Mouse (Mus musculus): ENCODE measurements around the gene Ttc25.

Gene Ttc25

GRCm38 (mm10) chr11:100544832-100545745, at the start of gene Ttc25:
Ttc25 (plus strand) TSS chr11:100545607.
- peak; percentile 66 for DNase-seq (ENCODE audit: low read depth, low spot score)

DNA sequence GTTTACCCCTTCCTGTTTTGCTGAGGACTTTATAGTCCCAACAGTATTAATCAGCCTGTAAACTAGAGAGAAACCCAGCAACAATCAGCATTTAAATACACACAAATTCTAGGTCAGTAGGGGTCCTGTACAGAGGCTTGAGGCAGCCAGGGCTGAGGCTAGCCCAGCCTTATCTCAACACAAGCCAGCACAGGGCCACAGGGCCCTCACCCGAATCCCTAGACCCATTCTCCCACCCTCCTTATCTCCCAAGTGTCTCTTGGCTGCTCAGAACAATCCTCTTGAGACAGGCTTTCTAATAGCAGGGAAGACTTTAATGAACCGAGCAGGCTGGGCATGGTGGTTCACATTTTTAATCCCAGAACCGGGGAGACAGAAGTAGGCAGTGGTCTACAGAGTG, 45.2 kb upstream of the Ttc25 start:
- no peak for DNase-seq (ENCODE audit: low read depth, low spot score)

- DNase-seq (ENCODE audit: low read depth, low spot score), result no peak
Measured at GRCm38 (mm10) chr11:100500651-100501050, 44.8 kb upstream of the Ttc25 start.

- DNase-seq (ENCODE audit: low read depth, low spot score), result no peak
Measured at GRCm38 (mm10) chr11:100501321-100501720, 44.1 kb upstream of the Ttc25 start.

DNA sequence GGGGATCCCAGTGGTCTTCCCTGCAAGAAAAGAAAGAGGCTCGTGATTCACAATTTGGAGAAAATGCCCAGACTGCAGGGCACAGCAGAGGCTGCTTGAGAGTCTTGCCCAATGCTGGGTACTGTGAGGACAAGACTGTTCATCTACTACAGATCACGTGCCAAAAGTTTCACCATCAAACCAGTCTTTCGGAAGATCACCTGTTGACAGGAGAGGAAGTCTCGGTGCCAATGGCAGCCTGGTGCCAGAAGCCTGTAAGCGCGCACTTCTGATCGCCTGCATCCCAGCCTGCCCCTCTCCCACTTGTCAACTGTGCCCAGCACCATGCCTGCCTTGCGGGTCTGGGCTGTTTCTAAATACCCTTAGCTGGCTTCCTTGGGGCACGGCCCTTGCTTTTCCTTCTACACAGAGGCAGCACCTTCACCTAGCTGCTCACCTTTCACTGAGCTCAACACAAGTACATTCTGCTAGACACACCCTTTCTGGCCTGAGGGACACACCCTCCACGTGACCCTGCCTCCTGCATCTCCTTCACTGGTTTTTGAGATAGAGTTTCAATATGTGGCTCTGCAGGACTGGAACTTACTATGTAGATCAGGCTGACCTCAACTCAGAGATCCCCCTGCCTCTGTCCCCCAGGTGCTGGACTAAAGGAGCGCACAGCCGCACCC, 40.3 kb upstream of the Ttc25 start:
- no peak for DNase-seq (ENCODE audit: low read depth, low spot score)

- DNase-seq (ENCODE audit: low read depth, low spot score), result no peak
Measured at GRCm38 (mm10) chr11:100505997-100506396, 39.4 kb upstream of the Ttc25 start.

DNA sequence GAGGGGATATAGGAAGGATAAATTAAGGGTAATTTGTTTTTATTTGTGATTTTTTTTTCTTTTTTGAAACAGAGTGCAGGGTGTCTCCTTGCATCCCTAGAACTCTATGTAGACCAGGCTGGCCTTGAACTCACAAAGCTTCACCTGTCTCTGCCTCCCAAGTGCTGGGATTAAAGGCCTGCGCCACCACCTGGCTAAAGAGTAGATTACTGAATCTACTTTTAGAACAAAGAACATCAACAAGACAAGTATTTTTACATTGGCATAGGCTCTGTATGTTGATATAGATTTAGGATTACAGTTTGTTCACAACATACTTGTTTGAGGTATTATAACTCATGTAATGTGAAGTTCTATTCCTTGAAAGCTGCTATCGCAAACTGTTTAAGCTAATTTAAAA, 34.9 kb upstream of the Ttc25 start:
- no peak for DNase-seq (ENCODE audit: low read depth, low spot score)

DNA sequence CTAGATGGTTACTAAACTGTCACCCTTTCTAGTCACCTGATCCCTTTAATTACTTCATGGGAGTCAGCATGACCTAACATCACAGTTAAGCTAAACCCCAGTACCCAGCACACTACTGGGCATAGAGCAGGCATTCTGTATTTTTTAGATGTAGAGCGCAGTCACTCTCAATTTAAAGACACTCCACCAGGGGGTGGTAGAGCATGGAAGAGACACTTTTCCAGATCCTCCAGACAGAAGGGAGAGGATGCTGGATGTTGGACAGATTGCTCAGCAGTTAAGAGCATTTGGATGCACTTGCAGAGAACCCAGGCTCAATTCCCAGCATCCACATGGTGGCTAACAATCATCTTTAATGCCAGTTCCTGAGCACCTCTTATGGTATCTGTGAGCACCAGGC, 33.0 kb upstream of the Ttc25 start:
- no peak for DNase-seq (ENCODE audit: low read depth, low spot score)

GRCm38 (mm10) chr11:100513716-100514115, 31.7 kb upstream of the Ttc25 start:
- no peak for DNase-seq (ENCODE audit: low read depth, low spot score)

DNA sequence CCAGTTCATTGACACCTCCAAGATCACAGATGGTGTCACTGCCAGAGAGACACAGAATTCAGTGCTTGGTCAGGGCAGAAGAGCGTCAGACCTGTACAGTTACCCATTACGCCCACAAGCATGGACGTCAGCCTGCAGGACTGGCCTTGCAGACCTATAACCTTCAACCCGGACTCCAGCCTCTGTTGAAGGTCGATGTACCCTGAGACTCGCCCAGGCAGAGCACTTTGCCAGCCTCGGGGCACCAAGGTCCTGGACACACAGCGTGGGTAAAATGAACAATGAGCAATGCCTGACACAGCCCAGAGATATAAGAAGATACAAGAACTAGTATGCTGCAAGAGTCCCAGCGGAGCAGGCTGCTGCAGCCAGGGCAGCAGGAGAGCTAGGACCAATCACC, 30.3 kb upstream of the Ttc25 start:
- DNase-seq (ENCODE audit: low read depth, low spot score), result no peak

DNA sequence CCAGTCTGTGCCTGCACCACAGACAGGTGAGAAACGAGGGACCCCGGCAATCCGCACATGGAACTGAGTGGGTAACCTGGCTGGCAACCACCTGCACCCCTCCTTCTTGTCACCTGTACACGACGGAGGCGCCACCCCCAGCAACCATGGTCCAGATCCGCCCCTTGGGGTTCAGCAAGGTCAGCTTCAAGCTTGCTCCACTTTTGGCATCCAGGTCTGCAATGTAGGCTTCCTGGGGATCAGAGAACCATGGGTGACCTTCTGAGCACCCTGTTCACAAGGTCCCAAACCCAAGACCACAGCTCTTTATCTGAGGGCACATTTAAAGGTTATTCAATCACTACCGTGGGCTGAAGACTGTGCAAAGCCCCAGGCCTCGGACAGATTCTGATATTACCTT, 29.6 kb upstream of the Ttc25 start:
- no peak for DNase-seq (ENCODE audit: low read depth, low spot score)

- DNase-seq (ENCODE audit: low read depth, low spot score), result no peak
Measured at GRCm38 (mm10) chr11:100516291-100516690, 29.1 kb upstream of the Ttc25 start.

DNA sequence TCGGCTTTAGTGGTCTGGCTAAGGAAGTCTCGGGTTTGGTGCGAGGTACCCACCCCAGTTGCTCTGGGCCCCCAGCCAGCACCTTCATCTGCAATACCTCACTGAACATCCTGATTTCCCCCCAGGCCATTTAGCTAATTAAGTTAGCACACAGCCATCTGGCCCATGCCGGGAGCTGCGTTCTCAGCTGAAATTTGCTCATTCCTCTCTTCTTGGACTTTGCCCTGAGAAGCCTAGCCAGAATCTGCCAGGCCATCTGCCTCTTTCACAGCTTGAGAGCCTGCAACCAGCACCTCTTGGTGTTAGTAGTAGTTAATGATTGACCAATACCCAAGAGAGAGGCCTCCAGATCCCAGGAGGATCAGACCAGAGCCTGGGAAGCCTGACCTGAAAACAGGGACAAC, 27.2 kb upstream of the Ttc25 start:
- no peak for DNase-seq (ENCODE audit: low read depth, low spot score)

GRCm38 (mm10) chr11:100519188-100519587, 26.2 kb upstream of the Ttc25 start:
- DNase-seq (ENCODE audit: low read depth, low spot score), result no peak

GRCm38 (mm10) chr11:100520838-100521237, 24.6 kb upstream of the Ttc25 start:
- DNase-seq (ENCODE audit: low read depth, low spot score), result no peak

- no peak for DNase-seq (ENCODE audit: low read depth, low spot score)
Measured at GRCm38 (mm10) chr11:100524358-100524757, 21.0 kb upstream of the Ttc25 start.

- no peak for DNase-seq (ENCODE audit: low read depth, low spot score)
Measured at GRCm38 (mm10) chr11:100524987-100525630, 20.3 kb upstream of the Ttc25 start.

GRCm38 (mm10) chr11:100526052-100526816, 19.2 kb upstream of the Ttc25 start:
- DNase-seq (ENCODE audit: low read depth, low spot score), result no peak

- DNase-seq (ENCODE audit: low read depth, low spot score), result peak; percentile 26
Measured at GRCm38 (mm10) chr11:100527066-100527457, 18.3 kb upstream of the Ttc25 start.

DNA sequence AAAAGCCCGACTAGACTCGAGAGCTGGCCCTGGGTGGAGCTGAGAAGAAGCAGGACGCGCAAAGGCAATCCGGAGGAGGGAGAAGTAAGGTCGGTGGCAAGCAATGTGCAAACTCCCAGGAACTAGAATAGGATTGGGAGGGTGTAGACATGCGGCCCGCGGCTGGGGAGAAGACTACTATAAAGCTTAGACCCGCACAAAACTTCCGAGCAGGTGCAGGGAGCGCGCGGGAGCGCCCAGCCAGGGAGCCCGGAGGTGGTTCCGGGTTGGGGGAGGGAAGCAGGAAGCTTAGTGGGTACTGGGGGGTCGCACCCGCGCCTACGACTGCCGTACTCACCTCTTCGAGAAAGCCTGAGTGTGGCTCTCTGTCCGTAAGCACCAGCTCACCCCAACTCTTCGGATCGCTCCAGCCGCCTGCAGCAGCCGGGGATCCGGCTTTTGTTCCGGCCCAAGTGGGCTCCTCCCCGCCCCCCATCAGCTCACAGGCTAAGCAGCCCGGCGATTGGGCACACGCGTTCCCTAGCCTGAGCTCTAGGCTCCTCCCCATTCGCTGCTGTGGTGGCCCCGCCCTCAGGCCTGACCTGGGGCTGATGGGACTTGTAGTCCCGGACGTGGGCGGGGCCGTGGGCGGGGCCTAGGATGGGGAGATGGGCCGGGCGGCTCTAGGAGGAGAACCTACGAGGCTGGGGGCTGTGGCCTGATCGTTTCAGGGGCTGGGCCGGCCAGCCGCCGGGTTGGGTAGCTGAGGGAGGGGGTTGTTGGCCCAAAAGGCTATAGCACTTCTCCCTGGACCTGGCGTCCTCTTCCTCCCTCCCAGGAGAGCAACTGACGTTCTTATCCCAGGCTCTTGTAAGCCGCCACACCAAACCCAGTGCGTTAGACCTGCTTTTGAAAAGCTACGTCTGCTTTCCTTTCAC, 17.7 kb upstream of the Ttc25 start, which contains the start of gene Acly:
TSS of gene Acly (minus strand) at position 543 of the 917 bp plus-strand sequence.
- peak; percentile 97 for DNase-seq (ENCODE audit: low read depth, low spot score)
